In genomic region chr6:54052124-54052523, GRCm38 (mm10) we compare ENCODE assay signal across 19 mouse cellular contexts.
"Had no signal": no experiment of that assay in that cellular context is flagged by ENCODE, and none has a peak within 500 bp of the region (broad histone marks: within the 10 kb centered on the region; RNA-seq: fewer than 3 reads in every experiment).

No protein-coding gene starts in this region.

- H3K4me2 ChIP-seq: lung, embryonic 14.5 days; midbrain, embryonic 12.5 days; neural tube, embryonic 13.5 days; neural tube, embryonic 15.5 days; stomach, embryonic 15.5 days had no signal

- ATAC-seq: midbrain, embryonic 16.5 days had no signal

- H3K4me3 ChIP-seq: midbrain, embryonic 10.5 days; midbrain, embryonic 12.5 days; myocyte; neural tube, embryonic 13.5 days; neural tube, embryonic 15.5 days; stomach, embryonic 15.5 days had no signal

- H3K9ac ChIP-seq: lung, embryonic 14.5 days; midbrain, embryonic 12.5 days; neural tube, embryonic 13.5 days; neural tube, embryonic 15.5 days; stomach, embryonic 15.5 days had no signal

- H3K9me3 ChIP-seq: midbrain, embryonic 10.5 days; midbrain, embryonic 12.5 days; neural tube, embryonic 13.5 days; neural tube, embryonic 15.5 days; stomach, embryonic 15.5 days had no signal

- H3K27me3 ChIP-seq: midbrain, embryonic 12.5 days; neural tube, embryonic 13.5 days; neural tube, embryonic 15.5 days; stomach, embryonic 15.5 days had no signal

- DNase-seq: lung, adult 18-20 months; lung, embryonic 14.5 days; lung, postnatal 10 days; lung, postnatal 4 days; midbrain, embryonic 14.5 days; retina, postnatal 1 day; right cerebral cortex, adult 18-20 months; right cerebral cortex, postnatal 14 days; thymus, adult 2 months; thymus, postnatal 25 days; thymus, postnatal 4 days had no signal

- H3K36me3 ChIP-seq: midbrain, embryonic 10.5 days; midbrain, embryonic 12.5 days; neural tube, embryonic 13.5 days; neural tube, embryonic 15.5 days; stomach, embryonic 15.5 days had no signal

- H3K4me1 ChIP-seq: stomach, embryonic 15.5 days had no signal

- H3K27ac ChIP-seq: midbrain, embryonic 10.5 days; midbrain, embryonic 12.5 days; neural tube, embryonic 13.5 days; neural tube, embryonic 15.5 days; stomach, embryonic 15.5 days; stomach, postnatal 0 days had no signal
